Comparison of ENCODE assay signal across 16 mouse cellular contexts in genomic region chr13:31439761-31440627, GRCm38 (mm10).
A peak's percentile ranks its signal among the peaks of the same experiment; 100 is the strongest.
DNase-seq lines count a peak whose midpoint lies in the region; ATAC-seq and TF ChIP-seq lines count a peak whose summit lies in the region.
"Had no signal": no experiment of that assay in that cellular context is flagged by ENCODE, and none has a peak within 500 bp of the region (broad histone marks: within the 10 kb centered on the region; RNA-seq: fewer than 3 reads in every experiment).

No protein-coding gene starts in this region.

- no peak overlapping the region for H3K4me3 ChIP-seq in forebrain, embryonic 15.5 days
- no peak overlapping the region for H3K4me3 ChIP-seq in forebrain, embryonic 12.5 days (replicated peaks)
- no peak overlapping the region for H3K4me3 ChIP-seq in midbrain, postnatal 0 days (ENCODE audit: low read depth, low read length)
- H3K4me3 ChIP-seq in midbrain, embryonic 15.5 days = no peak overlapping the region
- H3K4me3 ChIP-seq: embryonic facial prominence, embryonic 12.5 days; heart, adult 2 months; liver, embryonic 12.5 days; lung, embryonic 15.5 days; neural tube, embryonic 12.5 days had no signal

- TF ChIP-seq CTCF in midbrain, postnatal 0 days (IDR thresholded peaks at IDR 0.05) = no peak

- H3K9ac ChIP-seq in forebrain, embryonic 15.5 days (replicated peaks) = no peak overlapping the region
- H3K9ac ChIP-seq in forebrain, embryonic 12.5 days = no peak overlapping the region
- no peak overlapping the region for H3K9ac ChIP-seq in midbrain, postnatal 0 days (replicated peaks; ENCODE audit: low read length, poor library complexity, severe bottlenecking)
- H3K9ac ChIP-seq in midbrain, embryonic 15.5 days = no peak overlapping the region
- H3K9ac ChIP-seq: embryonic facial prominence, embryonic 12.5 days; liver, embryonic 12.5 days; lung, embryonic 15.5 days; neural tube, embryonic 12.5 days had no signal

- H3K4me2 ChIP-seq in forebrain, embryonic 15.5 days (replicated peaks) = no peak overlapping the region
- no peak overlapping the region for H3K4me2 ChIP-seq in forebrain, embryonic 12.5 days
- H3K4me2 ChIP-seq in midbrain, postnatal 0 days (ENCODE audit: low read depth, low read length, poor library complexity, severe bottlenecking) = no peak overlapping the region
- H3K4me2 ChIP-seq in midbrain, embryonic 15.5 days = no peak overlapping the region
- H3K4me2 ChIP-seq: embryonic facial prominence, embryonic 12.5 days; liver, embryonic 12.5 days; lung, embryonic 15.5 days; neural tube, embryonic 12.5 days had no signal

- H3K36me3 ChIP-seq in forebrain, embryonic 15.5 days = no peaks in the 10 kb centered on the region
- no peaks in the 10 kb centered on the region for H3K36me3 ChIP-seq in forebrain, embryonic 12.5 days (replicated peaks)
- H3K36me3 ChIP-seq in midbrain, postnatal 0 days (ENCODE audit: insufficient read depth, low read length) = no peaks in the 10 kb centered on the region
- H3K36me3 ChIP-seq in midbrain, embryonic 15.5 days (replicated peaks) = no peaks in the 10 kb centered on the region
- H3K36me3 ChIP-seq: embryonic facial prominence, embryonic 12.5 days; liver, embryonic 12.5 days; lung, embryonic 15.5 days; neural tube, embryonic 12.5 days had no signal

- no peaks in the 10 kb centered on the region for H3K4me1 ChIP-seq in forebrain, embryonic 15.5 days
- no peaks in the 10 kb centered on the region for H3K4me1 ChIP-seq in forebrain, embryonic 12.5 days
- no peaks in the 10 kb centered on the region for H3K4me1 ChIP-seq in midbrain, postnatal 0 days (ENCODE audit: insufficient read depth, low read length)
- H3K4me1 ChIP-seq in midbrain, embryonic 15.5 days = no peaks in the 10 kb centered on the region
- H3K4me1 ChIP-seq: embryonic facial prominence, embryonic 12.5 days; liver, embryonic 12.5 days; lung, embryonic 15.5 days; neural tube, embryonic 12.5 days had no signal

- H3K9me3 ChIP-seq in forebrain, embryonic 15.5 days = no peaks in the 10 kb centered on the region
- no peaks in the 10 kb centered on the region for H3K9me3 ChIP-seq in forebrain, embryonic 12.5 days
- no peaks in the 10 kb centered on the region for H3K9me3 ChIP-seq in midbrain, postnatal 0 days (ENCODE audit: low read length)
- H3K9me3 ChIP-seq in midbrain, embryonic 15.5 days = no peaks in the 10 kb centered on the region
- H3K9me3 ChIP-seq: embryonic facial prominence, embryonic 12.5 days; liver, embryonic 12.5 days; lung, embryonic 15.5 days; neural tube, embryonic 12.5 days had no signal

- 71% methylated on average over 9 of the region's 9 CpGs for WGBS in forebrain, embryonic 15.5 days
- WGBS in forebrain, embryonic 12.5 days = 68% methylated on average over 9 of the region's 9 CpGs
- WGBS in midbrain, postnatal 0 days = 68% methylated on average over 9 of the region's 9 CpGs
- 72% methylated on average over 9 of the region's 9 CpGs for WGBS in midbrain, embryonic 15.5 days

- 0 out of 2 replicates have a peak, but pooled peaks have one; percentile 46 for ATAC-seq in forebrain, embryonic 15.5 days (replicated peaks)
- ATAC-seq in forebrain, embryonic 12.5 days (ENCODE audit: low FRiP score) = no peak
- ATAC-seq in midbrain, postnatal 0 days (ENCODE audit: low FRiP score) = no peak
- no peak for ATAC-seq in midbrain, embryonic 15.5 days (replicated peaks)
- ATAC-seq: activated CD4-positive, CD25-positive, alpha-beta regulatory T cell, adult 4 months; liver, embryonic 12.5 days had no signal

- H3K27me3 ChIP-seq in forebrain, embryonic 15.5 days = no peaks in the 10 kb centered on the region
- no peaks in the 10 kb centered on the region for H3K27me3 ChIP-seq in forebrain, embryonic 12.5 days
- no peaks in the 10 kb centered on the region for H3K27me3 ChIP-seq in midbrain, postnatal 0 days (ENCODE audit: insufficient read depth, low read length)
- H3K27me3 ChIP-seq in midbrain, embryonic 15.5 days (replicated peaks) = no peaks in the 10 kb centered on the region
- H3K27me3 ChIP-seq: embryonic facial prominence, embryonic 12.5 days; liver, embryonic 12.5 days; lung, embryonic 15.5 days; neural tube, embryonic 12.5 days had no signal

- H3K27ac ChIP-seq in forebrain, embryonic 15.5 days (replicated peaks) = no peak overlapping the region
- no peak overlapping the region for H3K27ac ChIP-seq in forebrain, embryonic 12.5 days
- no peak overlapping the region for H3K27ac ChIP-seq in midbrain, postnatal 0 days (ENCODE audit: low read depth, low read length)
- no peak overlapping the region for H3K27ac ChIP-seq in midbrain, embryonic 15.5 days
- H3K27ac ChIP-seq: embryonic facial prominence, embryonic 12.5 days; heart, adult 2 months; liver, embryonic 12.5 days; lung, embryonic 15.5 days; neural tube, embryonic 12.5 days had no signal

- peak; percentile 40 for DNase-seq in midbrain, postnatal 0 days (ENCODE audit: low spot score)
- peak; percentile 66 to 78 for DNase-seq in cerebellum, postnatal 25 days
- no peak for DNase-seq in natural killer cell, adult 2 months (ENCODE audit: low spot score in 2 of 2)
- DNase-seq in frontal cortex, postnatal 25 days (ENCODE audit: low spot score in 2 of 2) = no peak
- DNase-seq in thymus, adult 18-20 months = no peak
- DNase-seq: heart, adult 2 months; midbrain, embryonic 14.5 days; right cerebral cortex, postnatal 14 days had no signal

Comparison
In these comparisons a context has a peak if more than half of its experiments do, and no peak if none do; other contexts are left out.
1. DNase-seq: peak in midbrain, postnatal 0 days (single experiment) and cerebellum, postnatal 25 days (2 of 2); none in natural killer cell, adult 2 months (0 of 2), frontal cortex, postnatal 25 days (0 of 2) and thymus, adult 18-20 months (0 of 2).